18 mouse cellular contexts compared by ENCODE assay signal in the genomic region with DNA sequence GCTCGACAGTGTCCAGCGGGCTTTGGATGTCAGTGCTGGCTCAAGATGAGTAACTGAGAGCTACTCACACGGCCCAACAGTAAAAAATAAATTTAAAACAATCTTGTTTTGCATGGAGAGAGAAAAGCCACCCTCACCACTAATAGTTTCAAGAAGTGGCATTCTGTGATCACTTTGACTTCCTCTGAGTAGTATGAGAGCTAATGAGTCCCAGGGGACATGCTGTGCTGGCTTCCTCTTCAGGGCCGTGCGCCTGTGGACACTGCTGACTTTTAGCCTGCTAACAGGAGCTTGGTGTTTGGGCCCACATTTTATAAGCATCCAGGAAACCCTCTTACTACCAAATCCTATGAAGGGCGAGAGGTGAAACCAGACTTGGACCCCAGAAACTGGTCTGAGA. TPM values are rescaled to one million over a fixed set of nuclear protein-coding genes. Genes with fewer than 3 reads are reported as not detected.
DNase-seq lines count a peak whose midpoint lies in the region; ATAC-seq and TF ChIP-seq lines count a peak whose summit lies in the region.
"Had no signal": no experiment of that assay in that cellular context is flagged by ENCODE, and none has a peak within 500 bp of the region (broad histone marks: within the 10 kb centered on the region; RNA-seq: fewer than 3 reads in every experiment).

No protein-coding gene starts in this region.

- H3K4me1 ChIP-seq in embryonic facial prominence, embryonic 11.5 days (ENCODE audit: control insufficient read depth, insufficient read depth, low read length) = no peaks in the 10 kb centered on the region
- peaks cover 8% of the 10 kb centered on the region for H3K4me1 ChIP-seq in embryonic facial prominence, embryonic 10.5 days
- H3K4me1 ChIP-seq in lung, adult 2 months (ENCODE audit: control insufficient read depth, insufficient read depth, low read length) = no peaks in the 10 kb centered on the region
- H3K4me1 ChIP-seq: hindbrain, embryonic 15.5 days; neural tube, embryonic 12.5 days had no signal

- H3K9me3 ChIP-seq in embryonic facial prominence, embryonic 11.5 days (replicated peaks; ENCODE audit: control insufficient read depth, low read length) = no peaks in the 10 kb centered on the region
- no peaks in the 10 kb centered on the region for H3K9me3 ChIP-seq in embryonic facial prominence, embryonic 10.5 days
- H3K9me3 ChIP-seq: embryonic facial prominence, embryonic 15.5 days; hindbrain, embryonic 15.5 days; neural tube, embryonic 12.5 days had no signal

- H3K27ac ChIP-seq in embryonic facial prominence, embryonic 11.5 days (replicated peaks; ENCODE audit: low read depth, low read length) = no peak overlapping the region
- H3K27ac ChIP-seq in embryonic facial prominence, embryonic 10.5 days (replicated peaks) = no peak overlapping the region
- H3K27ac ChIP-seq: embryonic facial prominence, embryonic 15.5 days; gastrocnemius, adult 2 months; hindbrain, embryonic 15.5 days; neural tube, embryonic 12.5 days had no signal

- H3K36me3 ChIP-seq in embryonic facial prominence, embryonic 11.5 days (replicated peaks; ENCODE audit: control insufficient read depth, insufficient read depth, low read depth, low read length) = no peaks in the 10 kb centered on the region
- no peaks in the 10 kb centered on the region for H3K36me3 ChIP-seq in embryonic facial prominence, embryonic 10.5 days (replicated peaks)
- H3K36me3 ChIP-seq: embryonic facial prominence, embryonic 15.5 days; hindbrain, embryonic 15.5 days; neural tube, embryonic 12.5 days had no signal

- DNase-seq in embryonic facial prominence, embryonic 11.5 days (ENCODE audit: low spot score) = peak; percentile 13
- DNase-seq in embryonic facial prominence, embryonic 10.5 days (ENCODE audit: low spot score) = no peak
- DNase-seq in lung, postnatal 36 days = peak; percentile 47
- no peak for DNase-seq in lung, adult 2 months
- DNase-seq in MN1 (ENCODE audit: low spot score) = peak; percentile 15
- DNase-seq in spleen, postnatal 36 days (ENCODE audit: low spot score in 2 of 2) = peak; percentile 70 to 75
- no peak for DNase-seq in thymus, postnatal 14 days
- DNase-seq: adrenal gland, postnatal 36 days; cerebellum, postnatal 25 days; gastrocnemius, adult 2 months; heart, postnatal 14 days; liver; thymus, postnatal 4 days had no signal

- 56% methylated on average over 6 of the region's 6 CpGs for WGBS in embryonic facial prominence, embryonic 11.5 days
- 71% methylated on average over 6 of the region's 6 CpGs for WGBS in embryonic facial prominence, embryonic 10.5 days
- 75% methylated on average over 6 of the region's 6 CpGs for WGBS in lung, adult 2 months

- no peak for ATAC-seq in embryonic facial prominence, embryonic 11.5 days (replicated peaks; ENCODE audit: insufficient number of reproducible peaks, low FRiP score, low TSS enrichment, low read depth)
- ATAC-seq: forebrain, embryonic 14.5 days; intestine, postnatal 0 days had no signal

- no peak for TF ChIP-seq POLR2A in lung, adult 2 months (IDR thresholded peaks at IDR 0.05; ENCODE audit: borderline replicate concordance, extremely low read depth, low read depth, low read length)

- no peak for TF ChIP-seq CTCF in lung, adult 2 months (IDR thresholded peaks at IDR 0.05; ENCODE audit: insufficient read depth, low read length)

- H3K27me3 ChIP-seq in embryonic facial prominence, embryonic 11.5 days (ENCODE audit: control insufficient read depth, insufficient read depth, low read length) = no peaks in the 10 kb centered on the region
- no peaks in the 10 kb centered on the region for H3K27me3 ChIP-seq in embryonic facial prominence, embryonic 10.5 days (replicated peaks; ENCODE audit: low read depth, poor library complexity, severe bottlenecking)
- H3K27me3 ChIP-seq: embryonic facial prominence, embryonic 15.5 days; hindbrain, embryonic 15.5 days; neural tube, embryonic 12.5 days had no signal

- no peak overlapping the region for H3K9ac ChIP-seq in embryonic facial prominence, embryonic 11.5 days (replicated peaks; ENCODE audit: low read length)
- H3K9ac ChIP-seq: embryonic facial prominence, embryonic 15.5 days; hindbrain, embryonic 15.5 days; neural tube, embryonic 12.5 days had no signal

- H3K4me2 ChIP-seq in embryonic facial prominence, embryonic 11.5 days (ENCODE audit: low read depth, low read length) = no peak overlapping the region
- H3K4me2 ChIP-seq: embryonic facial prominence, embryonic 15.5 days; hindbrain, embryonic 15.5 days; neural tube, embryonic 12.5 days had no signal

- H3K4me3 ChIP-seq in embryonic facial prominence, embryonic 11.5 days (ENCODE audit: low read depth, low read length) = no peak overlapping the region
- H3K4me3 ChIP-seq in embryonic facial prominence, embryonic 10.5 days = no peak overlapping the region
- H3K4me3 ChIP-seq in lung, adult 2 months (replicated peaks; ENCODE audit: extremely low read depth, low read depth, low read length) = no peak overlapping the region
- H3K4me3 ChIP-seq: embryonic facial prominence, embryonic 15.5 days; gastrocnemius, adult 2 months; hindbrain, embryonic 15.5 days; neural tube, embryonic 12.5 days had no signal

RNA-seq across cellular contexts. Expression of gene Arhgap22, which starts 21.8 kb away (rescaled TPM):
- polyA plus RNA-seq in embryonic facial prominence, embryonic 11.5 days (2014; fragmentation: Nextera tagmentation; extraction: Ambion mirVana) = 2.6 and 3.2 TPM in 2 replicates
- polyA plus RNA-seq in embryonic facial prominence, embryonic 10.5 days (2016; fragmentation: Nextera tagmentation; extraction: Ambion mirVana) = 3.8 and 4.9 TPM in 2 replicates
- polyA plus RNA-seq in lung, adult 2 months (2012; rRNA removed) = 27.3 and 28.1 TPM in 2 replicates

RNA-seq across cellular contexts. Expression of gene Wdfy4, which starts 50.4 kb away (rescaled TPM):
- 0.08 and 0.20 TPM in 2 replicates for polyA plus RNA-seq in embryonic facial prominence, embryonic 11.5 days (2014; fragmentation: Nextera tagmentation; extraction: Ambion mirVana)
- polyA plus RNA-seq in embryonic facial prominence, embryonic 10.5 days (2016; fragmentation: Nextera tagmentation; extraction: Ambion mirVana) = 0.08 and 0.17 TPM in 2 replicates
- polyA plus RNA-seq in lung, adult 2 months (2012; rRNA removed) = 12.5 and 14.0 TPM in 2 replicates

Comparison
In these comparisons a context has a peak if more than half of its experiments do, and no peak if none do; other contexts are left out.
1. DNase-seq: peak in embryonic facial prominence, embryonic 11.5 days (single experiment), lung, postnatal 36 days (single experiment), MN1 (single experiment) and spleen, postnatal 36 days (2 of 2); none in embryonic facial prominence, embryonic 10.5 days (single experiment), lung, adult 2 months (single experiment) and thymus, postnatal 14 days (single experiment).
2. RNA of gene Wdfy4, which starts 50.4 kb away (polyA plus RNA-seq): 12.5 to 14.0 TPM in lung, adult 2 months; 0.08 to 0.17 TPM in embryonic facial prominence, embryonic 10.5 days and 0.08 to 0.20 TPM in embryonic facial prominence, embryonic 11.5 days; every median in the first group is over 10 times any median in the second.